Mouse (Mus musculus) lung, embryonic 14.5 days (tissue): ENCODE results near the gene Sema6d. TPM values are rescaled to one million over a fixed set of nuclear protein-coding genes. Genes with fewer than 3 reads are reported as not detected.

Source experiments
- ATAC-seq: fragments of 200-750 bp; cut with Nextera tagmentation; 2 replicates; pipeline ENCODE4 v1.8.0; 2017; ENCODE audit warnings: mild to moderate bottlenecking, moderate TSS enrichment, moderate library complexity; ENCODE audit not compliant: insufficient read depth
- DNase-seq: peaks from one replicate; pipeline ENCODE4 v3.0.0-alpha.2; 2015
- H3K27ac ChIP-seq: fragments of 300-500 bp; sonication (generic); 2 replicates; pipeline ENCODE4 v1.5.1; 2014; ENCODE audit warnings: low read depth, mild to moderate bottlenecking, moderate library complexity
- H3K27me3 ChIP-seq: fragments of 300-500 bp; sonication (generic); 2 replicates; pipeline ENCODE4 v1.6.1; 2014; ENCODE audit warnings: low read length, control low read depth; ENCODE audit not compliant: insufficient read depth
- H3K36me3 ChIP-seq: fragments of 300-500 bp; sonication (generic); 2 replicates; pipeline ENCODE4 v1.6.1; 2014; ENCODE audit warnings: control low read depth; ENCODE audit not compliant: insufficient read depth
- H3K4me1 ChIP-seq: fragments of 300-500 bp; sonication (generic); 2 replicates; pipeline ENCODE4 v1.6.1; 2014; ENCODE audit warnings: antibody characterized with exemption, control low read depth; ENCODE audit not compliant: insufficient read depth
- H3K4me2 ChIP-seq: fragments of 300-500 bp; sonication (generic); 2 replicates; pipeline ENCODE4 v1.6.1; 2014; ENCODE audit warnings: mild to moderate bottlenecking
- H3K4me3 ChIP-seq: fragments of 300-500 bp; sonication (generic); 2 replicates; pipeline ENCODE4 v1.5.1; 2014; ENCODE audit warnings: low read depth, low read length
- H3K9ac ChIP-seq: fragments of 300-500 bp; sonication (generic); 2 replicates; pipeline ENCODE4 v1.6.1; 2014
- H3K9me3 ChIP-seq: fragments of 300-500 bp; sonication (generic); 2 replicates; pipeline ENCODE4 v1.6.1; 2016; ENCODE audit warnings: low read depth, low read length, control low read depth
- CTCF ChIP-seq: IDR thresholded peaks from 2 replicates; pipeline ENCODE4 v1.5.1; 2016; ENCODE audit warnings: antibody characterized with exemption, low read depth
- WGBS: fragments of 180-500 bp; shearing (Covaris S2); extraction: QIAGEN DNeasy Blood & Tissue Kit; methylation state at CpG from one replicate; pipeline ENCODE4 v1.1.7; 2014; 5-methylcytosine and 5-hydroxymethylcytosine counted together
- polyA plus RNA-seq: library from polyadenylated mRNA; unstranded; fragments of >200 nt; fragmentation: Nextera tagmentation; extraction: Ambion mirVana; gene quantifications from 2 replicates; pipeline ENCODE4 v1.2.1, GENCODE M21; 2014

Gene Sema6d
- polyA plus RNA-seq, 1 experiment from 2014 or later: 26.7 TPM

GRCm38 (mm10) chr2:124396733-124397132 is 307.0 kb downstream of the Sema6d start:
- no peak overlapping the region for H3K4me2 ChIP-seq
- 73% methylated on average over 4 of the region's 4 CpGs for WGBS
- no peaks in the 10 kb centered on the region for H3K27me3 ChIP-seq
- H3K36me3 ChIP-seq: no peaks in the 10 kb centered on the region
- DNase-seq (no peak), ATAC-seq (no peak)
- no peak overlapping the region for H3K9ac ChIP-seq
- no peaks in the 10 kb centered on the region for H3K9me3 ChIP-seq
- H3K27ac ChIP-seq: no peak overlapping the region
- H3K4me3 ChIP-seq: no peak overlapping the region
- no peaks in the 10 kb centered on the region for H3K4me1 ChIP-seq
- no peak for TF ChIP-seq CTCF

DNA sequence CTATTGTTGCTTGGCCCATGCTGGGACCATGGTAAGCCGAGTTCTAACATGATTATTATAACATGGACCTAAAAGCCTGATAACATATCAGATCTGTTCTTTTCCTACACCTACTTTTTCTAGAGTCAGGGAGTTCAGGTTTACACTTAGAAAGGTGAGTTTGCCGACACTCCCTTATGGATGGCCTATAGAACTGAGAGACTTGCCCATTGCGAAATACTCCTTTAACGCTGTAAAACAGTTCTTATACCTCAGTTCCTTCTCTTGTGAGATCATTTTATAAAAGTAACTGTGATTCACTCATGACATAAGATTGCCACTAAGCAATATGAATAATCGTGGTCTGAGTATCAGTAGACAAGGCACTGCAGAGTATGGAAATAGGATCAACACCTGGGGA is 307.5 kb downstream of the Sema6d start:
- Histone ChIP-seq H3K4me1 (no peaks in the 10 kb centered on the region), H3K9me3 (no peaks in the 10 kb centered on the region), H3K4me2 (no peak overlapping the region), H3K27me3 (no peaks in the 10 kb centered on the region), H3K4me3 (no peak overlapping the region), H3K9ac (no peak overlapping the region), H3K36me3 (no peaks in the 10 kb centered on the region), H3K27ac (no peak overlapping the region)
- ATAC-seq (no peak), DNase-seq (no peak)
- WGBS: 87% methylated on average over 5 of the region's 5 CpGs
- TF ChIP-seq CTCF: no peak

GRCm38 (mm10) chr2:124399611-124400010 is 309.8 kb downstream of the Sema6d start:
- ATAC-seq (no peak), DNase-seq (no peak)
- H3K27ac ChIP-seq: no peak overlapping the region
- no peak overlapping the region for H3K4me3 ChIP-seq
- WGBS: 92% methylated on average over 2 of the region's 2 CpGs
- no peak overlapping the region for H3K9ac ChIP-seq
- no peaks in the 10 kb centered on the region for H3K9me3 ChIP-seq
- no peak for TF ChIP-seq CTCF
- H3K27me3 ChIP-seq: no peaks in the 10 kb centered on the region
- H3K36me3 ChIP-seq: no peaks in the 10 kb centered on the region
- no peaks in the 10 kb centered on the region; the same call in 1 of the 2 replicates for H3K4me1 ChIP-seq
- H3K4me2 ChIP-seq: no peak overlapping the region

DNA sequence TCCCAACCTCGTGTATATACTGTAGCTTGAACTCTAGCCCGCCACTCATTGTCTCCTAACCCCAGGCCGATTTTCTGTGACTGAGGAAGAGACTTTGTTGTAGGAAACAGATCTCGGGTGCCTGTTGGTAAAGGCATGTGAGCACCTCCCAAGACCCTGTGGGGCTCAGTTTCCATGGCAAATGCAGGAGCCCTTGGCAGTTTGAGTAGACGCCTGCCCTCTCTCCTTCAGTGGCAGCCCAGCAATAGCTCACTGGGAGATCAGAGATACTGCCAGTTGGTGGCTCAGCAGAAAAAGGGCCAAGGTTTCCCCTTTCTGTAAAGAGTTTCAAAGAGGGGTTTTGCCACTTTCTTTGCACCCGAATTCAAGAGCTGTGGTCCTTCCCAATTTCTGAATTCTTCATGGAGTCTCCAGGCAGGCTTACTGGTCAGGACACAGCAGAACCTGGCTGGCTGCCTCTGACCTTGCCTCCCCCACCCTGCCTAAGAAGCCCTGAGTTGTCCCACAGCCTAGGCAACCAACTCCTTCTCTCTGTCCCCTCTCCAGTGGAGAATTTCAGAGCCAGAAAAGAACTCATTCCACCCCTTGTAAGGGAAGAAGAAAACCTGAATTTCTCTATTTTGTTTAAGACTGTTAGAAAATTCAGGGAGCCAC is 312.1 kb downstream of the Sema6d start:
- DNase-seq (no peak), ATAC-seq (no peak)
- no peaks in the 10 kb centered on the region for H3K9me3 ChIP-seq
- H3K36me3 ChIP-seq: no peaks in the 10 kb centered on the region
- no peaks in the 10 kb centered on the region for H3K27me3 ChIP-seq
- no peak overlapping the region for H3K4me2 ChIP-seq
- no peak overlapping the region for H3K9ac ChIP-seq
- 66% methylated on average over 6 of the region's 6 CpGs for WGBS
- H3K27ac ChIP-seq: no peak overlapping the region
- TF ChIP-seq CTCF: no peak
- H3K4me1 ChIP-seq: no peaks in the 10 kb centered on the region; the same call in 1 of the 2 replicates
- H3K4me3 ChIP-seq: no peak overlapping the region

DNA sequence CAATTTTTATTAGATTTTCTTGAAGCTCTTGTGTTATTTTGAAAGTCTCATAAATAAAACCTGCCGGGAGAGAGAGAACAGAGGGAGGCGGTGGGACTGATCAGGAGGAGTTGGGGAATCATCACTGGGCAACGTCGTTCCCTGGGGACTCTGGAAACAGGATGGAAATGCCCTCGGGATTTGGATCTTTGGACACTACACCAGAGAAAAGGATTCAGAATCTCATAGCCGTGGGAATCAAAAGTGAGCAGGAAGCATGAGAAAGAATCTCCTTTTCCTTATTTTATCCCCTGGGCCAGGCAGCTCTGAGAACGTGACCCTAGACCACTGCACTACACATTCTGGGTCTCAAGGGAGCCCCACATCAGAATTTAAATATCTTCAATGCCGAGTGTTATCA is 313.8 kb downstream of the Sema6d start:
- H3K27me3 ChIP-seq: no peaks in the 10 kb centered on the region
- no peak overlapping the region; the same call in 1 of the 2 replicates for H3K27ac ChIP-seq
- ATAC-seq (no peak), DNase-seq (peak; percentile 7)
- H3K4me3 ChIP-seq: no peak overlapping the region
- H3K9ac ChIP-seq: no peak overlapping the region
- H3K4me2 ChIP-seq: no peak overlapping the region
- no peaks in the 10 kb centered on the region; the same call in 1 of the 2 replicates for H3K4me1 ChIP-seq
- no peaks in the 10 kb centered on the region for H3K9me3 ChIP-seq
- TF ChIP-seq CTCF: no peak
- WGBS: 71% methylated on average over 8 of the region's 8 CpGs
- no peaks in the 10 kb centered on the region for H3K36me3 ChIP-seq

DNA sequence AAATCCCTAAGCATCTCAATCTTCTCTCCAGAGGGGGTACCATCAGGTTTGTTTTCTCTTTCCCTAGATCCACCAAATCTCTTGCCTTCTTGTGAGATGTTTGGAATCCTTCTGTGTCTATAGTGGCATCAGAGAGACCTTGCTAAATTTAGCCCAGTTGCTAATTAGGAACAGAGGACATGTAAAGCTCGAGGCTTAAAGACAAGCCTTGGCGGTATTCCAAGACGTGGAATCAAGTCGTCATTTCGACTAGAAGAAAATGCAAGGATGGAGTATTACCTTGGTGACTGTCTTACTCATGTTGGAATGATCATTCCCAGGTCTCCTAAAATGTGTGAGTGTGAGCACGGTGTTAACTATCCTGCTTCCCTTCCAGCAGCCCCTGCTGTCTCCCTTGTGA is 314.2 kb downstream of the Sema6d start:
- Histone ChIP-seq H3K4me2 (no peak overlapping the region), H3K9me3 (no peaks in the 10 kb centered on the region), H3K4me3 (no peak overlapping the region), H3K9ac (no peak overlapping the region), H3K27me3 (no peaks in the 10 kb centered on the region), H3K36me3 (no peaks in the 10 kb centered on the region), H3K27ac (peak overlapping the region; percentile 8; the same call in 1 of the 2 replicates), H3K4me1 (no peaks in the 10 kb centered on the region; the same call in 1 of the 2 replicates)
- ATAC-seq (no peak), DNase-seq (peak; percentile 51)
- TF ChIP-seq CTCF: no peak
- 50% methylated on average over 6 of the region's 6 CpGs for WGBS

DNA sequence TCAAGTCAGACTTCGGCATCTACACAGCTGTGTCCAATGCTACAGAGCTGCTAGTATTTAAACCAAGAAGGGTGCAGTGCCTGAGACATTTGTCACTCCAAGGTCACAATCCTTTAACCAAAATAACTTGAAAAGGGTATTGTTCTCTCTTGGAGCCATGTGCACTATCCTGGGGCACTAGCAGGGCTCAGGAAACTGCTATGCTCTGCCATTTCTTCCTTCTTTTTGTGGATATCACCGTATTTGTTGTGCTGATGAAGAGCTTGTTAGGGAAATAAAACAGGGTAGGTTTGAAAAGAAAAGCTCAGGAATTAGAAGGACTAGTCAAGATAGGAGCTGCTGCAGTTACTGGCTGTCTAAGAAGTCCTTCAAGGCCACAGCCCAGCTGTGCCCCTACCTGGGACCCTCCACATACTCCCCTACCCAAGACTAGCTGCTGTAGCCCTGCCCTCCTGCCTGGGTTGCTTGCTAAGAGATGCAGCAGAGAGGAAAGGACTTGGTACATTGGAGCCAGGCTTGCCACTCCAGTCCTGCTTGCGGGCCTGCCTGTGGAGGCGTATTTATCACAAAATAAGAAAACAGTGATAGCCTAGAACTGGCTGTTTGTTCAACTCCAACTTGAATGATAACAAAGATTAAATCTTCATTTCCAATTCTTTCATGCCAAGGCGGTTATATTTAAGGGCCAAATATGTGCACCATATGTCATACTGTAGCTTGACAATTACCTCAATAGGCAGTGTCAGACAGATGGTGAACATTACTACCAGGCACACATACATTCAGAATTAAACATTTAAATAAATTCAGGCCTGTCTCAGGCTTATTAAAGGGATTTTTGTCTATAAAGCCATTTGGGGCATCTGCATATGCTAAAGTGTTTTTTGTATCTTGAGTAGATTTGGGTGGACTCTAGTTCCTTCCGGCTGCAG is 315.1 kb downstream of the Sema6d start:
- WGBS: 80% methylated on average over 6 of the region's 6 CpGs
- Histone ChIP-seq H3K27me3 (no peaks in the 10 kb centered on the region), H3K9ac (no peak overlapping the region), H3K9me3 (no peaks in the 10 kb centered on the region), H3K4me3 (no peak overlapping the region), H3K4me2 (no peak overlapping the region), H3K4me1 (no peaks in the 10 kb centered on the region; the same call in 1 of the 2 replicates), H3K27ac (no peak overlapping the region), H3K36me3 (no peaks in the 10 kb centered on the region)
- no peak for DNase-seq
- no peak for TF ChIP-seq CTCF
- ATAC-seq: no peak
